Mouse (Mus musculus) C2C12 (cell line): ENCODE measurements at regions not wholly inside any gene's neighbourhood (a gene's known extent, or its start where the extent isn't known, plus 50 kb on each side); places are given as distances from the start of the nearest gene placed in this dataset.

Experiments
- H3K27me3 ChIP-seq: one replicate; pipeline ENCODE4 v1.6.1; 2011; ENCODE audit not compliant: control insufficient read depth, insufficient read depth, insufficient read length
- H3K36me3 ChIP-seq: one replicate; pipeline ENCODE4 v1.6.1; 2011; ENCODE audit not compliant: control insufficient read depth, insufficient read depth
- H3K4me3 ChIP-seq: one replicate; pipeline ENCODE4 v1.5.1; 2011; ENCODE audit warnings: mild to moderate bottlenecking, control low read depth; ENCODE audit not compliant: poor library complexity, insufficient read depth, severe bottlenecking
- H3K79me2 ChIP-seq: one replicate; pipeline ENCODE4 v1.6.1; 2011; ENCODE audit not compliant: control insufficient read depth, insufficient read depth
- H3K79me3 ChIP-seq: one replicate; pipeline ENCODE4 v1.6.1; 2011; ENCODE audit warnings: low read depth, control low read depth
- H3ac ChIP-seq: one replicate; pipeline ENCODE3; 2011; ENCODE audit warnings: low read depth; ENCODE audit not compliant: control insufficient read depth, insufficient read length
- CEBPB ChIP-seq: IDR thresholded peaks from one replicate; pipeline ENCODE4 v1.6.1; 2011; ENCODE audit warnings: low read depth, mild to moderate bottlenecking, control low read depth, moderate library complexity
- CTCF ChIP-seq: IDR thresholded peaks from one replicate; pipeline ENCODE4 v1.5.1; 2011; ENCODE audit not compliant: control insufficient read depth, insufficient read depth, insufficient read length
- FOSL1 ChIP-seq: IDR thresholded peaks from one replicate; pipeline ENCODE4 v1.8.0; 2011; ENCODE audit warnings: mild to moderate bottlenecking, low read length; ENCODE audit not compliant: poor library complexity, insufficient read depth, severe bottlenecking
- MAX ChIP-seq: IDR thresholded peaks from one replicate; pipeline ENCODE4 v1.6.1; 2011; ENCODE audit warnings: mild to moderate bottlenecking, control low read depth
- MYOD1 ChIP-seq: IDR thresholded peaks from one replicate; pipeline ENCODE4 v1.6.1; 2011; ENCODE audit warnings: low read depth; ENCODE audit not compliant: control insufficient read depth, insufficient read length
- MYOG ChIP-seq: IDR thresholded peaks from one replicate; pipeline ENCODE4 v1.6.1; 2011; ENCODE audit not compliant: control insufficient read depth, insufficient read length; ENCODE audit errors: extremely low read depth
- USF1 ChIP-seq: IDR thresholded peaks from one replicate; pipeline ENCODE4 v1.6.1; 2011; ENCODE audit warnings: low read depth, mild to moderate bottlenecking, control low read depth, moderate library complexity

- no peak for TF ChIP-seq MYOG
- TF ChIP-seq MAX, result no peak
- no peak for TF ChIP-seq USF1
- TF ChIP-seq CTCF, result no peak
- TF ChIP-seq MYOD1, result no peak
- TF ChIP-seq FOSL1, result no peak
- TF ChIP-seq CEBPB, result no peak
- H3K79me2 ChIP-seq, result no peaks in the 10 kb centered on the region
- H3ac ChIP-seq, result no peak overlapping the region
Measured at GRCm38 (mm10) chr8:92506436-92506835, 149.0 kb downstream of the Irx5 start.

DNA sequence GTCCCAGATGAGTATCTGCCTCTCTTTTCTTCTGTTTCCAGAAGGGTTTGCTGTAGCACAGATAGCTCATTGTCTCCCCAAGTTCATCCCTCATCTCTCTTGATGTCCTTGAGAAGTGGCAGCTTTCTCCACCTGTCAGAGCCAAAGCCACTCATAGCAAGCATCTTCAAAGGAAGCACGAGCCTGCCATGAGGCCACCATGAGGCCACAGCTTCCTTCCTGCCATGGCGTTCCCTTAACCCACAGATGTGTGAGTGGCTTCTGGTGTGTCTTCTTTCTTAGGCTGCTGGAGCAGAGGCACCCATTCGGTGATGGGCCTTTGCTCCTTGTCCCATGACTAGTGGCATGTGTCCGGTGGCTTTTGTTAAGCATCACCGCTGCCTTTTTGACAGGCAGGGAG lies 149.5 kb downstream of the Irx5 start:
- Histone ChIP-seq H3ac (no peak overlapping the region), H3K79me2 (no peaks in the 10 kb centered on the region), H3K27me3 (no peaks in the 10 kb centered on the region), H3K4me3 (no peak overlapping the region), H3K79me3 (no peaks in the 10 kb centered on the region), H3K36me3 (no peaks in the 10 kb centered on the region)
- no peak for TF ChIP-seq CEBPB

More at GRCm38 (mm10) chr8:92506436-92506835, 149.0 kb downstream of the Irx5 start:
- H3K79me3 ChIP-seq, result no peaks in the 10 kb centered on the region
- no peaks in the 10 kb centered on the region for H3K36me3 ChIP-seq
- no peaks in the 10 kb centered on the region for H3K27me3 ChIP-seq
- H3K4me3 ChIP-seq, result no peak overlapping the region

GRCm38 (mm10) chr8:92515385-92515784 lies 158.0 kb downstream of the Irx5 start:
- no peak for TF ChIP-seq MYOD1
- TF ChIP-seq CTCF, result no peak
- TF ChIP-seq FOSL1, result no peak
- no peak for TF ChIP-seq MAX
- TF ChIP-seq USF1, result no peak
- TF ChIP-seq CEBPB, result no peak
- TF ChIP-seq MYOG, result no peak
- no peaks in the 10 kb centered on the region for H3K36me3 ChIP-seq
- H3K79me2 ChIP-seq, result no peaks in the 10 kb centered on the region
- no peaks in the 10 kb centered on the region for H3K79me3 ChIP-seq
- H3ac ChIP-seq, result no peak overlapping the region
- H3K4me3 ChIP-seq, result no peak overlapping the region
- H3K27me3 ChIP-seq, result no peaks in the 10 kb centered on the region

DNA sequence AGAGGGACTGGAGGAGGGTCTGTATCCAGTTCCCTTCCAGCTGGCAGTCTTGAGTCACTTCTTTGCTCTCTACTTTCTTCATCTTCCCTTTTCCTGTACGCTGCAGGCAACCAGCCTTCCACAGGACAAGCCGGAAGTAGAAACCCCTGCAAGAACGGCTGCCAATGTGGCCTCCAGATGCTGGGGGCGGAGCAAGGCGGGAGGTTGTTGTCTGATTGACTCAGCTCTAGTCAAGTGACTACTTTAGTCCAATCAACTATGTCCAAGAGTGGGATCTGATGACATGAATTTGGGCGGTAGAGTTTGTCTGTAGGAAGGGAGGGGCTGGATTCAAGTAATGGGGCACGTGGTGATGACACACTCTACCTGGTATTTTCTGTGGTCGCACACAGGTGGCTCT lies 156.1 kb upstream of the Irx6 start:
- Histone ChIP-seq H3K79me2 (no peaks in the 10 kb centered on the region), H3K36me3 (no peaks in the 10 kb centered on the region), H3K4me3 (no peak overlapping the region), H3K79me3 (no peaks in the 10 kb centered on the region), H3ac (no peak overlapping the region), H3K27me3 (no peaks in the 10 kb centered on the region)
- TF ChIP-seq FOSL1 (no peak), MYOG (no peak), CTCF (no peak), CEBPB (no peak), MYOD1 (no peak), USF1 (no peak), MAX (no peak)

DNA sequence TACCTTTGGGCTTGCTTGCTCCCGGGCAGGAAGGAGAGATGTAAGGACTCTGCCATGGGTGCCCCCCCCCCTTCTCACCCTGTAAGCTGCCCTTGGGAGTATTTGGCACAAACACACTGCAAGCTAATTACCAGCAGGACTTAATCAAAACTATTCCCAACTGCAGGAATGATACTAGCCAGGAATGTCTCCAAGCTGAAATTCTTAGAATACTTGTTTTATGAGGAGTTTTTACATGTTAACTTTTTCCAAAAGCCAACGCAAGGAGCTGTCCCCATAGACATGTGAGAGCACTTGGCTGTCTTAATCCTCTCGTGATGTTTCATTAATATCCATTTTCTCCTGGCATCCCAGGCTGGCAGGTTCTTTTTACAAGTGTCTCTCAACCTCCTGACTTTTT lies 155.6 kb upstream of the Irx6 start:
- Histone ChIP-seq H3K79me2 (no peaks in the 10 kb centered on the region), H3K36me3 (no peaks in the 10 kb centered on the region), H3K27me3 (no peaks in the 10 kb centered on the region), H3K79me3 (no peaks in the 10 kb centered on the region), H3ac (no peak overlapping the region), H3K4me3 (no peak overlapping the region)
- no peak for TF ChIP-seq MAX
- no peak for TF ChIP-seq MYOG
- no peak for TF ChIP-seq CTCF
- TF ChIP-seq USF1, result no peak
- TF ChIP-seq FOSL1, result no peak
- TF ChIP-seq MYOD1, result no peak
- TF ChIP-seq CEBPB, result no peak

DNA sequence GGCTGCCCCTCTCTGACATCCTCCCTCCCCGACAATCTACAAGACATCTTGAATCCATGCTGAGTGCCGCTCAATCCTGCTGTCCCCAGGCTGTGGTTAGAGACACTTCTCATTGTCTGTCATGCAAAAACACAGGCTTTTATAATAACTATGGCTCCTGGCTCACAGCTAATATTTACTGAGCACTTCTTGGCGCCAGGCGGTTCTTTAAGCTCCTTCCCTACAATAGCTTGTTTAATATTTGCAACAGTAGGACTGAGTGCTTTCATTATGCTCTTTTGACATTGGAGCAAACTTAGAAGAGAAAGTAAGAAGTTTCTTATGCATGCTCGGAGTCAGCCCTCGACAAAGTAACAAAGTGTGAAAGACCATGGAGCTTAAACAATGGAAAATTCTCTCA lies 151.6 kb upstream of the Irx6 start:
- Histone ChIP-seq H3K79me3 (no peaks in the 10 kb centered on the region), H3K4me3 (no peak overlapping the region), H3K36me3 (no peaks in the 10 kb centered on the region), H3K79me2 (no peaks in the 10 kb centered on the region), H3ac (no peak overlapping the region), H3K27me3 (no peaks in the 10 kb centered on the region)
- TF ChIP-seq USF1 (no peak), FOSL1 (no peak), MYOG (no peak)
